8 mouse cellular contexts compared by ENCODE assay signal in the genomic region with DNA sequence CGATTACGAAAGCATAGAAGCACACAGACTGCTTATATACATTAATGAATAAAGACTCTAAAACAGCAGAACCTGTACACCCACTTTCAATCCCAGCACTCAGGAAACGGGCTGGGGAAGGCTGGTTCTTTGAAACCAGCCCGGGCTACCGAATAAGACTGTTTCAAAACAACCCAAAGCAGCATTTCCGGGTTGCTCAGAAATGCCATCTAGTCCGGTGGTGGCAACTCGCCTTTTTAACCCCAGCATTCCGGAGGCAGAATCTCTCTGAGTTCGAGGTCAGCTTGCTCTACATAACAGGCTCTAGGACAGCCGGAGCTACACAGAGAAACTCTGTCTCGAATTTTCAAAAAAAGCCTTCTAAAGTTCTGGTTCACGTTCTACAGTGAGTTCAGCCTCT. TPM values are rescaled to one million over a fixed set of nuclear protein-coding genes. Genes with fewer than 3 reads are reported as not detected.
A peak's percentile ranks its signal among the peaks of the same experiment; 100 is the strongest.
DNase-seq lines count a peak whose midpoint lies in the region; ATAC-seq and TF ChIP-seq lines count a peak whose summit lies in the region.

No protein-coding gene starts in this region.

- peaks cover 37% of the 10 kb centered on the region for H3K36me3 ChIP-seq in neural tube, embryonic 12.5 days

- no peak for TF ChIP-seq CTCF in layer of hippocampus, adult 2 months (conservative IDR thresholded peaks at IDR 0.05)
- no peak for TF ChIP-seq CTCF in cortical plate, adult 2 months (IDR thresholded peaks at IDR 0.05; ENCODE audit: extremely low read depth, insufficient read depth, low read length)

- WGBS in neural tube, embryonic 12.5 days, result 23% methylated on average over 13 of the region's 13 CpGs

- H3K9me3 ChIP-seq in neural tube, embryonic 12.5 days, result no peaks in the 10 kb centered on the region

- peak overlapping the region; percentile 59 for H3K4me3 ChIP-seq in layer of hippocampus, adult 2 months
- H3K4me3 ChIP-seq in cortical plate, adult 2 months (ENCODE audit: insufficient read depth, low read length), result peak overlapping the region; percentile 47
- H3K4me3 ChIP-seq in neural tube, embryonic 12.5 days, result peak overlapping the region; percentile 67

- peak overlapping the region; percentile 99 for H3K4me2 ChIP-seq in neural tube, embryonic 12.5 days (replicated peaks)

- peak overlapping the region; percentile 90 for H3K27ac ChIP-seq in layer of hippocampus, adult 2 months
- H3K27ac ChIP-seq in cortical plate, adult 2 months (ENCODE audit: insufficient read depth, low read length), result no peak overlapping the region
- H3K27ac ChIP-seq in neural tube, embryonic 12.5 days, result no peak overlapping the region

- H3K9ac ChIP-seq in neural tube, embryonic 12.5 days, result peak overlapping the region; percentile 63

- no peaks in the 10 kb centered on the region for H3K4me1 ChIP-seq in cortical plate, adult 2 months (ENCODE audit: control insufficient read depth, insufficient read depth, low read length)
- peaks cover 29% of the 10 kb centered on the region for H3K4me1 ChIP-seq in neural tube, embryonic 12.5 days

- TF ChIP-seq POLR2A in cortical plate, adult 2 months (IDR thresholded peaks at IDR 0.05; ENCODE audit: extremely low read depth, insufficient read depth, low read length), result no peak

- no peaks in the 10 kb centered on the region for H3K27me3 ChIP-seq in neural tube, embryonic 12.5 days (replicated peaks)

- no peak for ATAC-seq in neural tube, embryonic 12.5 days (ENCODE audit: low FRiP score, low read depth)

- DNase-seq in layer of hippocampus, adult 2 months (ENCODE audit: low spot score in 2 of 2), result no peak
- DNase-seq in layer of hippocampus, adult 11-12 months (ENCODE audit: low spot score), result no peak
- DNase-seq in induced T-regulatory cell, adult 2 months (ENCODE audit: low read depth), result peak; percentile 55
- DNase-seq in urinary bladder, postnatal 10 days (ENCODE audit: low spot score), result no peak
- no peak for DNase-seq in ovary, postnatal 10 days (ENCODE audit: low spot score)
- no peak for DNase-seq in left cerebral cortex, adult 9 months (ENCODE audit: low spot score in 2 of 2)

RNA-seq across cellular contexts. Expression of a gene that starts 0.6 kb away (rescaled TPM):
- total RNA-seq in layer of hippocampus, adult 2 months (2021), result 10 to 100 TPM; 18.1 to 19.5 TPM
- polyA plus RNA-seq in cortical plate, adult 2 months (2012; rRNA removed), result 14.4 and 14.6 TPM in 2 replicates
- 18.2 and 19.8 TPM in 2 replicates for polyA plus RNA-seq in neural tube, embryonic 12.5 days (2016; fragmentation: Nextera tagmentation; extraction: Ambion mirVana)

RNA-seq across cellular contexts. Expression of a gene that starts 0.9 kb away (rescaled TPM):
- total RNA-seq in layer of hippocampus, adult 2 months (2021), result 1 to 10 TPM; 6.1 to 6.9 TPM
- 5.0 and 5.4 TPM in 2 replicates for polyA plus RNA-seq in cortical plate, adult 2 months (2012; rRNA removed)
- polyA plus RNA-seq in neural tube, embryonic 12.5 days (2016; fragmentation: Nextera tagmentation; extraction: Ambion mirVana), result 3.1 and 3.2 TPM in 2 replicates

RNA-seq across cellular contexts. Expression of a gene that starts 14.1 kb away (rescaled TPM):
- 10 to 100 TPM; 51.7 to 51.9 TPM for total RNA-seq in layer of hippocampus, adult 2 months (2021)
- 53.8 and 59.1 TPM in 2 replicates for polyA plus RNA-seq in cortical plate, adult 2 months (2012; rRNA removed)
- polyA plus RNA-seq in neural tube, embryonic 12.5 days (2016; fragmentation: Nextera tagmentation; extraction: Ambion mirVana), result 103 and 104 TPM in 2 replicates

RNA-seq across cellular contexts. Expression of a gene that starts 23.2 kb away (rescaled TPM):
- total RNA-seq in layer of hippocampus, adult 2 months (2021), result 10 to 100 TPM; 36.4 to 36.5 TPM
- polyA plus RNA-seq in cortical plate, adult 2 months (2012; rRNA removed), result 41.4 and 48.3 TPM in 2 replicates
- 24.0 and 27.5 TPM in 2 replicates for polyA plus RNA-seq in neural tube, embryonic 12.5 days (2016; fragmentation: Nextera tagmentation; extraction: Ambion mirVana)

RNA-seq across cellular contexts. Expression of a gene that starts 45.3 kb away (rescaled TPM):
- 1 to 10 TPM; 3.2 to 3.5 TPM for total RNA-seq in layer of hippocampus, adult 2 months (2021)
- 2.9 and 3.0 TPM in 2 replicates for polyA plus RNA-seq in cortical plate, adult 2 months (2012; rRNA removed)
- 3.9 and 6.4 TPM in 2 replicates for polyA plus RNA-seq in neural tube, embryonic 12.5 days (2016; fragmentation: Nextera tagmentation; extraction: Ambion mirVana)
